Mouse (Mus musculus): ENCODE results near the gene Sirpb1c.
"Not testable (repeated sequence)": the region's sequence is repeated elsewhere in the genome, so short reads cannot be mapped to it uniquely, and the experiment has no call there.

Sirpb1c gene

GRCm38 (mm10) chr3:15848280-15848679 is at the start of gene Sirpb1c:
Gene Sirpb1c (minus strand): TSS chr3:15848528.
- DNase-seq (ENCODE audit: low spot score): not testable (repeated sequence)

GRCm38 (mm10) chr3:15886380-15886779 is 38.1 kb upstream of the Sirpb1c start:
- no peak for DNase-seq (ENCODE audit: low spot score)

GRCm38 (mm10) chr3:15855773-15856172 is 7.4 kb upstream of the Sirpb1c start:
- DNase-seq (ENCODE audit: low spot score): not testable (repeated sequence)

GRCm38 (mm10) chr3:15849922-15850321 is 1.6 kb upstream of the Sirpb1c start:
- DNase-seq (ENCODE audit: low spot score): no peak

GRCm38 (mm10) chr3:15847332-15848047 is 838 bp downstream of the Sirpb1c start:
- DNase-seq (ENCODE audit: low spot score): no peak

- DNase-seq (ENCODE audit: low spot score): not testable (repeated sequence)
Measured at GRCm38 (mm10) chr3:15773642-15774041, 74.7 kb downstream of the Sirpb1c start.

Measured in layer of hippocampus, adult 11-12 months (tissue).